Mouse (Mus musculus): ENCODE data around the gene Sdcbp2. TPM values are rescaled to one million over a fixed set of nuclear protein-coding genes. Genes with fewer than 3 reads are reported as not detected.

The Sdcbp2 gene
- under 1 TPM; 0.48 to 0.54 TPM for total RNA-seq (2021)
- long read RNA-seq, experiment 1 = 0 reads
- long read RNA-seq, experiment 2 = 0 reads

DNA sequence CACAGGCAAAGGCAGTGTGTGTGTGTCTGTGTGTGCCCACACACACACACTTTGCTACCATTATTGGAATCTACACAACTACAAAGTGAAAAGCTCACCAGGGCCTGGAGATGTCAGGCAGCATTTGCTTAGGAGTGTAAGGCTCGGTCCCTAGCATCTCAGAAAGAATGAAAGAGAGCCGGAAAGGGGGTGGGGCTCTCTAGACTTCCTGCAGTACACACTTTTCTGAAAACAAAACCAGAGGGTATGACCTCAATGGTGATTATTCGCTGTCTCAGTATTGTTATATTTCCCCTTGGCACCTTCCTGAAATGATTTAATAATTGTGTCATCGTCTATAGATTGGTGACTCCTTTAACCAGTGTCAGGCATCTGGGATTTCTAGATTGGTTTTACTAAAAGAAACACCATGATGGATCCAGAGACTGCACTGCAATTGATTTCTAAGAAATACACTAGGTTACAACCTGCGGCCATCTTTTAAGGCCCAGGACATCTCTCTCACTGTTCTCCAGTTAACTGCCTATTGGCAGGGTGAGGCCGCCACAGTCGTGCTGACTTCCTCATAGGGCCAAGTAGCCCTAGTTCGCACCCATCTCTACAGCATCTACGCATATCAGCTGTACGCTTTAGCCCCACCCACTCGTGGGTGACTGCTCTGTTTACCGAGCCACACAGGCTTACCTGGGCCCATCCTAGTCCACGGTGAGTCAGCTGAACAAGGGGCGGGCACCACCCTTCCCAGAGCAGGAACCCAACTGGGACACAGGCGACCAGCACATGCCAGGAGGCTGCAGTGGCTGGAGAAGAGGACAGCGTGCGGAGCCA lies at the start of gene Sdcbp2:
Sdcbp2 (plus strand) TSS at position 750 of the 828 bp plus-strand sequence.
- intact Hi-C loops (cut with DNase I) = no loop called here
- no peak for DNase-seq

GRCm38 (mm10) chr2:151524324-151525041 lies 47.9 kb upstream of the Sdcbp2 start:
- no peak for DNase-seq
- intact Hi-C loops (cut with DNase I) = no loop called here

DNA sequence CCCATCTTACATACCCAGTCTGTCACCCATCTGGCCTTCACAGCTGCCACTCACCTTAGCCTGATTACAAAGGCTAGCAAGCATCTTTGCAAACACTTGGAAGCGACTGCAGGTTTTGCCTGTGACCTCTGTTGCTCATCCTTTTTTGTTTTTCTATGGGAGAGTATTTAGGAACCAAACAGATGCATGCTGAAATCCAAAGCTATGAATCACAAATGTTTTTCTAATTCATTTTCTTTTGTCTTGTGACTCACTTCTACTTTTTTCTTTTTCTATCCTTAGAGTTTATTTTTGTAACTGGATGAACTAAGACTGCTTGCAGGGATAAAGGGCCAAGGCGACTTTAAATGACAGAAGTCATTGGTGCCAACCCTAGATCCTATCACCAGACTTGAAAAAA lies 46.9 kb upstream of the Sdcbp2 start:
- no peak for DNase-seq
- intact Hi-C loops (cut with DNase I) = no loop called here

DNA sequence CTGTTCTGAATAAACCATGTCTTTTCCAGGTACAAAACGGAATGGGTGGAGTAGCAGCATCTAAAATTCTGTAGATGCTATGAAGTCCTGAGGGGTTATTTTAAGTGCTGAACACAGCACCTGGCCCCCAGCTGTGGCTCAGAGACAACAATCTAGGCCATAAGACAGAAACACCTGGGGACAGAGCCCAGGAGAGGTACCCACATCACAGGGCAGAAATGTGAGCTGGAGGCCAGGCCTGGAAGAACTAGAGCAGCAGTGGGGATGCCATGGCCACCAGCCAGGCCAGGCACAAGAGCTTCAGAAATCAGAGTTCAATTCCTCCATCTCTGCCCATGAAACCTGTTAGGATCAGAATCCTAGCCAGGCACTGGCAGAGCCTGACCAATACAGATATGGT lies 44.4 kb upstream of the Sdcbp2 start:
- intact Hi-C loops (cut with DNase I) = no loop called here
- no peak for DNase-seq

DNA sequence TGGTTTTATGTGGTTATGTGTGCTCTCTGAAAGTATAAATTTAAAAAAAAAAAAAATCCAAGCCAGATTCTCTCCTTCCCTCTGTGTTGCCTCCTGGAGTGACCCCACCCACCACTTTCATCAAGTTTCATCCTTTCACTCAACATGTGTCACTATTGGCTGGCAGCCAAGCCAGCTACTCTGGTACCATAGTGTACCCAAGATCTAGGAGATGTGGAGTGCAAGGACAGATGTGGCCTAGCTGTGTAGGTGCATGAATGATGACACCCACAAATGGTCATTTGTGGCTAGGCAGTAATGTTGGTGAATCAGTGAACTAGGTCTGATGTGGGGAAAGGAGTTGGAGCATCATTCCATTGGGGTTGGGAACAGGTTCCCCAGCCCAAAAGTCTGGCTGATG lies 43.3 kb upstream of the Sdcbp2 start:
- intact Hi-C loops (cut with DNase I) = no loop called here
- DNase-seq = no peak

GRCm38 (mm10) chr2:151530378-151531230 lies 41.8 kb upstream of the Sdcbp2 start:
- intact Hi-C loops (cut with DNase I) = no loop called here
- no peak for DNase-seq

GRCm38 (mm10) chr2:151533632-151534031 lies 38.8 kb upstream of the Sdcbp2 start:
- intact Hi-C loops (cut with DNase I) = no loop called here
- DNase-seq = no peak

GRCm38 (mm10) chr2:151535961-151536617 lies 36.3 kb upstream of the Sdcbp2 start:
- no peak for DNase-seq
- intact Hi-C loops (cut with DNase I) = no loop called here

GRCm38 (mm10) chr2:151536618-151536974 lies 35.8 kb upstream of the Sdcbp2 start:
- intact Hi-C loops (cut with DNase I) = no loop called here
- DNase-seq = no peak

GRCm38 (mm10) chr2:151538646-151539045 lies 33.8 kb upstream of the Sdcbp2 start:
- intact Hi-C loops (cut with DNase I) = no loop called here
- no peak for DNase-seq

DNA sequence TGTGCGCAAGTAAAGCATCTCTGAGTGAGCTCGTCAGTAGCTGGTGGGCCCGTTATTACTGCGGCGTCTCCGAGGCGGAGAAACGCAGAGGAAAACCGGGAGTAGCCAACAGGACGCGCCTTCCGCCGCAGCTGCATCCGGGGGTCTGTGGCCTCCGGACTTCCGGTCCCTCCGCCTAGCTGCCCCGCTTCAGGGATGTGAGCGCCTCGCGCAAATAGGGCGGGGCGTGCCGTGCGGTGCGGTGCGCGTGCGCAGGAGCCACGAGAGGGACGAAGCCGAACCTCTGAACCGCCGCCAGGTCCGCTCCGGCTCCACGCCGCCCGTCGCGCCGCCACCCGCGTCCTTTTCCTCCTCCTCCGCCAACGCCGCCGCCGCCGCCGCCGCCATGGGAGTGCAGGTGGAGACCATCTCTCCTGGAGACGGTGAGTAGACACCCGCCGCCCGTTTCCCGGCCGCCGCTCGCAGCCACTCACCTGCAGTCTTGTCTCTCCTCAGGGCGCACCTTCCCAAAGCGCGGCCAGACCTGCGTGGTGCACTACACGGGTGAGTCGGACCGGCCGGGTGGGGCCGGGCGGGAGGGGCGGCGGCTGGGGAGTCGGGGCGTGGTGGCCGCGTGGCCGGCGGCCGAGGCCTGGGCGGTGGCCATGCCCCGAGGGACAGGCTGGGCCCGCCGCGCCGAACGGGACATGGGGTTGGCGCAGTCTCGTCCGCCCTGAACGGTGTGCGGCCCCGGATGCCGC lies 29.9 kb upstream of the Sdcbp2 start, which contains the start of gene Fkbp1a:
Fkbp1a (plus strand) TSS at position 161 of the 740 bp plus-strand sequence.
- intact Hi-C loops (cut with DNase I) = loop anchor here (2.0 kb wide), 1 partner anchor 48 kb away; the partner anchor contains the start of gene Nsfl1c
- peak; percentile 96 to 98 for DNase-seq

- peak in 1 of 2 experiments; percentile 34 for DNase-seq
- intact Hi-C loops (cut with DNase I) = loop anchor here (2.0 kb wide), 1 partner anchor 48 kb away; the partner anchor contains the start of gene Nsfl1c
Measured at GRCm38 (mm10) chr2:151543063-151543895, 29.1 kb upstream of the Sdcbp2 start.

DNA sequence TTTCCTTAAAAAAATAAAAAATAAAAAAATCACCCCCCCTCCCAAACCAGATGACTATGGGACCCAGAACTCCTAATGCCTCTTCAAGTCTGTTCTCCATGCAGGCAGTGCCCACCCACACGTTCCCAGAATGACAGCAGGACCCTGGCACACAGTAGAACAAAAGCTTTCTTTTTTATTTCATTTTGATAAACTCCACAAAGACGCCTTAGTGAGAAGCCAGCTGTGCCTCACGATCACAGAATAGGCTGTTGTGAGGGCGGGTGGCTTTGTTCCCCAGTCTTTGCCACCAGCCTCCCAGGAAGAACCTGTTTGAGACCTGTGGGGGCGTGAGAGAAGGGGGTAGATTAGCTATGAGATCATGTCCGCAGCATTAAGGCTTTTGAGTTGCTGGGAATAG lies 27.7 kb upstream of the Sdcbp2 start:
- intact Hi-C loops (cut with DNase I) = no loop called here
- DNase-seq = no peak

DNA sequence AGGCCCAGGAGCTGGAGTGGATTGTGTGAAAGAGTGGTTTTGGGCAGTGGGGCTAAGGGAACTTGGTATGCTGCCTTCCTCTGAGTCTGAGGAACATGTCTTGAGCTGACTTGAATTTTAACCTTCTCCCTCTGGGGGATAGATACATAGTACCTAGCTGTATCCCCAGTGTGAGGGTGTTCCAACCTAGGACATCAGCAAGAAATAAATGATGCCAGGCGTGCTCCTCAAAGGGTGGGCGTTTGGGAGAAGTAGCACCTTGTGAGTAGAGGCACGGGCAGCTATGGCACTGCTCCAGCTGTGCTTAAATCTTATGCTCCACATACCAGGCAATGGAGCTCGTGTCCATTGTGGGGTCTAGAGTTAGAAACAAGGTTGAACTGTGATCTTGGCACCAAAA lies 25.9 kb upstream of the Sdcbp2 start:
- intact Hi-C loops (cut with DNase I) = no loop called here
- no peak for DNase-seq

GRCm38 (mm10) chr2:151549615-151550121 lies 22.8 kb upstream of the Sdcbp2 start:
- DNase-seq = no peak
- intact Hi-C loops (cut with DNase I) = no loop called here

GRCm38 (mm10) chr2:151562930-151563921 lies 9.2 kb upstream of the Sdcbp2 start:
- no peak for DNase-seq
- intact Hi-C loops (cut with DNase I) = no loop called here

- no peak for DNase-seq
- intact Hi-C loops (cut with DNase I) = no loop called here
Measured at GRCm38 (mm10) chr2:151564006-151564405, 8.4 kb upstream of the Sdcbp2 start.
